Mouse (Mus musculus) intestine, postnatal 0 days (tissue): ENCODE results near the gene Lce1j. TPM values are rescaled to one million over a fixed set of nuclear protein-coding genes. Genes with fewer than 3 reads are reported as not detected.

Source experiments
- ATAC-seq: fragments of 200-750 bp; cut with Nextera tagmentation; 2 replicates; pipeline ENCODE4 v1.8.0; 2017; ENCODE audit warnings: mild to moderate bottlenecking, moderate TSS enrichment, moderate library complexity
- H3K27ac ChIP-seq: fragments of 300-500 bp; sonication (generic); 2 replicates; pipeline ENCODE4 v1.5.1; 2014; ENCODE audit warnings: mild to moderate bottlenecking, low read depth, low read length, moderate library complexity
- H3K27me3 ChIP-seq: fragments of 300-500 bp; sonication (generic); replicated peaks from 2 replicates; pipeline ENCODE4 v1.6.1; 2014; ENCODE audit warnings: low read length, mixed read lengths; ENCODE audit not compliant: control insufficient read depth, insufficient read depth
- H3K36me3 ChIP-seq: fragments of 300-500 bp; sonication (generic); 2 replicates; pipeline ENCODE4 v1.6.1; 2014; ENCODE audit warnings: mild to moderate bottlenecking, moderate library complexity; ENCODE audit not compliant: control insufficient read depth, insufficient read depth
- H3K4me1 ChIP-seq: fragments of 300-500 bp; sonication (generic); replicated peaks from 2 replicates; pipeline ENCODE4 v1.6.1; 2014; ENCODE audit warnings: antibody characterized with exemption, low read length, mixed read lengths; ENCODE audit not compliant: control insufficient read depth, insufficient read depth
- H3K4me2 ChIP-seq: fragments of 300-500 bp; sonication (generic); replicated peaks from 2 replicates; pipeline ENCODE4 v1.6.1; 2014; ENCODE audit warnings: low read depth, mild to moderate bottlenecking, moderate library complexity
- H3K4me3 ChIP-seq: fragments of 300-500 bp; sonication (generic); 2 replicates; pipeline ENCODE4 v1.5.1; 2014; ENCODE audit warnings: low read depth, low read length
- H3K9ac ChIP-seq: fragments of 300-500 bp; sonication (generic); 2 replicates; pipeline ENCODE4 v1.6.1; 2014; ENCODE audit warnings: mild to moderate bottlenecking, low read depth, low read length
- H3K9me3 ChIP-seq: fragments of 300-500 bp; sonication (generic); 2 replicates; pipeline ENCODE4 v1.6.1; 2016; ENCODE audit warnings: mixed run types; ENCODE audit not compliant: control insufficient read depth
- CTCF ChIP-seq: sonication (generic); IDR thresholded peaks from 2 replicates; pipeline ENCODE4 v1.5.1; 2016; ENCODE audit warnings: low read depth, mild to moderate bottlenecking, control low read depth, antibody characterized with exemption, moderate library complexity
- WGBS: fragments of 180-500 bp; shearing (Covaris S2); extraction: QIAGEN DNeasy Blood & Tissue Kit; methylation state at CpG from one replicate; pipeline ENCODE4 v1.1.7; 2014; 5-methylcytosine and 5-hydroxymethylcytosine counted together
- polyA plus RNA-seq: library from polyadenylated mRNA; unstranded; fragments of >200 nt; fragmentation: Nextera tagmentation; extraction: Ambion mirVana; gene quantifications from 2 replicates; pipeline ENCODE4 v1.2.1, GENCODE M21; 2015

The Lce1j gene
- polyA plus RNA-seq, 1 experiment from 2014 or later = not detected

GRCm38 (mm10) chr3:92771573-92771972 lies 18.7 kb downstream of the Lce1j start:
- 25% methylated on average over 3 of the region's 3 CpGs for WGBS
- Histone ChIP-seq H3K4me2 (no peak overlapping the region), H3K36me3 (no peaks in the 10 kb centered on the region), H3K4me1 (no peaks in the 10 kb centered on the region), H3K4me3 (no peak overlapping the region), H3K27me3 (no peaks in the 10 kb centered on the region), H3K9ac (no peak overlapping the region), H3K9me3 (no peaks in the 10 kb centered on the region), H3K27ac (no peak overlapping the region)
- TF ChIP-seq CTCF = peak; percentile 67
- ATAC-seq = no peak

- H3K9me3 ChIP-seq = no peaks in the 10 kb centered on the region
- no peaks in the 10 kb centered on the region for H3K27me3 ChIP-seq
- H3K36me3 ChIP-seq = no peaks in the 10 kb centered on the region
- no peak within 1 kb of the TSS for H3K9ac ChIP-seq
- no peaks in the 10 kb centered on the region for H3K4me1 ChIP-seq
- no peak within 1 kb of the TSS for H3K27ac ChIP-seq
- TF ChIP-seq CTCF = no peak
- no peak for ATAC-seq
- 82% methylated on average over 1 of the region's 1 CpGs for WGBS
- no peak within 1 kb of the TSS for H3K4me2 ChIP-seq
- no peak within 1 kb of the TSS for H3K4me3 ChIP-seq
Observed at GRCm38 (mm10) chr3:92764965-92765364, 25.3 kb downstream of the Lce1j start, which contains the start of gene Lce1h. Gene Lce1h, minus strand, starts transcription at chr3:92765065.

GRCm38 (mm10) chr3:92753197-92753596 lies 37.1 kb downstream of the Lce1j start:
- no peaks in the 10 kb centered on the region for H3K27me3 ChIP-seq
- H3K36me3 ChIP-seq = no peaks in the 10 kb centered on the region
- 39% methylated on average over 3 of the region's 3 CpGs for WGBS
- H3K4me2 ChIP-seq = no peak overlapping the region
- H3K9me3 ChIP-seq = no peaks in the 10 kb centered on the region
- no peaks in the 10 kb centered on the region for H3K4me1 ChIP-seq
- H3K9ac ChIP-seq = no peak overlapping the region
- peak; percentile 37 for TF ChIP-seq CTCF
- no peak overlapping the region for H3K27ac ChIP-seq
- H3K4me3 ChIP-seq = no peak overlapping the region
- ATAC-seq = no peak

- WGBS = 91% methylated on average over 1 of the region's 1 CpGs
- ATAC-seq = no peak
- H3K36me3 ChIP-seq = no peaks in the 10 kb centered on the region
- H3K9ac ChIP-seq = no peak within 1 kb of the TSS
- no peak for TF ChIP-seq CTCF
- H3K27me3 ChIP-seq = no peaks in the 10 kb centered on the region
- H3K4me2 ChIP-seq = no peak within 1 kb of the TSS
- no peak within 1 kb of the TSS for H3K27ac ChIP-seq
- no peaks in the 10 kb centered on the region for H3K9me3 ChIP-seq
- no peak within 1 kb of the TSS for H3K4me3 ChIP-seq
- no peaks in the 10 kb centered on the region for H3K4me1 ChIP-seq
Observed at GRCm38 (mm10) chr3:92752238-92752637, 38.1 kb downstream of the Lce1j start, which contains the start of gene Lce1g. Gene Lce1g, minus strand, starts transcription at chr3:92752338.

- Histone ChIP-seq H3K36me3 (no peaks in the 10 kb centered on the region), H3K4me3 (no peak within 1 kb of the TSS), H3K27ac (no peak within 1 kb of the TSS), H3K4me2 (no peak within 1 kb of the TSS), H3K4me1 (no peaks in the 10 kb centered on the region), H3K9me3 (no peaks in the 10 kb centered on the region), H3K9ac (no peak within 1 kb of the TSS), H3K27me3 (no peaks in the 10 kb centered on the region)
- WGBS = 77% methylated on average over 1 of the region's 1 CpGs
- ATAC-seq = no peak
- TF ChIP-seq CTCF = no peak
Observed at GRCm38 (mm10) chr3:92738996-92739395, 51.3 kb downstream of the Lce1j start, which contains the start of gene Gm38119. Gene Gm38119, minus strand, starts transcription at chr3:92739096.

Other genes starting within 250 kb of the Lce1j start
- gene Ivl, start 216.8 kb downstream of the Lce1j start, polyA plus RNA-seq = 0.47 and 0.80 TPM in 2 replicates
- 96.4 and 137 TPM in 2 replicates for gene Smcp, start 201.5 kb downstream of the Lce1j start, polyA plus RNA-seq
- 0.18 and 0.34 TPM in 2 replicates for gene 2210017I01Rik, start 183.0 kb downstream of the Lce1j start, polyA plus RNA-seq
- 1.8 and 2.1 TPM in 2 replicates for gene Lce6a, start 168.9 kb downstream of the Lce1j start, polyA plus RNA-seq
- gene Lce1a1, start 142.2 kb downstream of the Lce1j start, polyA plus RNA-seq = 0.46 and 0.73 TPM in 2 replicates
- not detected in 2 replicates for gene Lce1b, start 133.6 kb downstream of the Lce1j start, polyA plus RNA-seq
- gene Lce1a2, start 120.2 kb downstream of the Lce1j start, polyA plus RNA-seq = not detected in 2 replicates
- gene Lce1c, start 111.3 kb downstream of the Lce1j start, polyA plus RNA-seq = not detected in 2 replicates
- not detected in 2 replicates for gene Lce1d, start 103.3 kb downstream of the Lce1j start, polyA plus RNA-seq
- gene Lce1e, start 81.4 kb downstream of the Lce1j start, polyA plus RNA-seq = not detected in 2 replicates
- not detected in 2 replicates for gene Lce1f, start 70.2 kb downstream of the Lce1j start, polyA plus RNA-seq
- not detected in 2 replicates for gene Gm38119, start 51.4 kb downstream of the Lce1j start, polyA plus RNA-seq
- not detected in 2 replicates for gene Lce1g, start 38.2 kb downstream of the Lce1j start, polyA plus RNA-seq
- gene Lce1h, start 25.4 kb downstream of the Lce1j start, polyA plus RNA-seq = not detected in 2 replicates
- not detected in 2 replicates for gene Lce1i, start 11.6 kb downstream of the Lce1j start, polyA plus RNA-seq
- gene Lce1k, start 17.4 kb upstream of the Lce1j start, polyA plus RNA-seq = not detected in 2 replicates
- gene Kprp, start 36.7 kb upstream of the Lce1j start, polyA plus RNA-seq = not detected in 2 replicates
- gene Lce1l, start 60.8 kb upstream of the Lce1j start, polyA plus RNA-seq = not detected in 2 replicates
- not detected in 2 replicates for gene 2310050C09Rik, start 79.7 kb upstream of the Lce1j start, polyA plus RNA-seq
- not detected in 2 replicates for gene Lce3a, start 135.7 kb upstream of the Lce1j start, polyA plus RNA-seq
- not detected in 2 replicates for gene Lce3b, start 142.5 kb upstream of the Lce1j start, polyA plus RNA-seq
- gene Lce3c, start 154.0 kb upstream of the Lce1j start, polyA plus RNA-seq = not detected in 2 replicates
- not detected in 2 replicates for gene Lce3d, start 166.9 kb upstream of the Lce1j start, polyA plus RNA-seq
- not detected in 2 replicates for gene Lce3e, start 176.5 kb upstream of the Lce1j start, polyA plus RNA-seq
- not detected in 2 replicates for gene Lce3f, start 201.7 kb upstream of the Lce1j start, polyA plus RNA-seq
- not detected in 2 replicates for gene Crct1, start 225.2 kb upstream of the Lce1j start, polyA plus RNA-seq
- not detected in 2 replicates for gene Lce1m, start 228.5 kb upstream of the Lce1j start, polyA plus RNA-seq